ENCODE assay signal across 11 mouse cellular contexts in the genomic region with DNA sequence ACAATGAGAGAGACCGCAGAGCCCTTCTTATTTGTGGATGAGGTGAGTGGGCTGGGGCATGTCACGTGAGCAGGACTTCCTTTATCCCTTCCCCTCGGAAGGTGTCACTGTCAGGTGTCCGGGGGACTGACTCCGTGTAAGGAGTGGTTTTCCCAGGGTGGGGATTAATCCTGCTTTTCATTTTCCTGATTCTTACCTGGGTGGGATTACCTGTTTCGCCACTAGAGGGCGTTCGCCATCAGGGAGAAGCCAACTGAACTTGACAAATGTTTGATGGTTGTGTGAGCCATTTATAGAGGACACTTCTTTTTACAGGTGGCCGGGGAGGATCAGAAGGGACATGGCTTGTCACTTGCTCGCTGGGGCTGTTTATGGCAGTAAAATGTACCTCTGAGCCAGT.
DNase-seq lines count a peak whose midpoint lies in the region; ATAC-seq and TF ChIP-seq lines count a peak whose summit lies in the region.
"Had no signal": no experiment of that assay in that cellular context is flagged by ENCODE, and none has a peak within 500 bp of the region (broad histone marks: within the 10 kb centered on the region; RNA-seq: fewer than 3 reads in every experiment).

No protein-coding gene starts in this region.

- WGBS in heart, embryonic 11.5 days (ENCODE audit: insufficient replicate concordance), result 56% methylated on average over 10 of the region's 10 CpGs

- TF ChIP-seq CTCF in layer of hippocampus, adult 2 months (conservative IDR thresholded peaks at IDR 0.05), result peak; percentile 66

- DNase-seq in layer of hippocampus, adult 2 months (ENCODE audit: low spot score in 2 of 2), result no peak
- no peak for DNase-seq in layer of hippocampus, adult 9-10 months (ENCODE audit: low spot score)
- DNase-seq in B cell, adult 2 months, result peak; percentile 46 to 51
- DNase-seq in ES-CJ7 (ENCODE audit: low read depth, low spot score), result peak; percentile 63
- no peak for DNase-seq in adrenal gland, postnatal 36 days
- DNase-seq: kidney, postnatal 10 days; right cerebral cortex, adult 18-20 months had no signal

- ATAC-seq in megakaryocyte-erythroid progenitor cell, adult 5-6 weeks (replicated peaks; ENCODE audit: low FRiP score, low TSS enrichment, poor library complexity, severe bottlenecking), result 0 out of 2 replicates have a peak, but pooled peaks have one; percentile 42
- no peak for ATAC-seq in heart, embryonic 11.5 days (replicated peaks; ENCODE audit: insufficient number of reproducible peaks, low FRiP score, low TSS enrichment)

- no peak overlapping the region for H3K27ac ChIP-seq in layer of hippocampus, adult 2 months
- H3K27ac ChIP-seq in heart, embryonic 11.5 days (ENCODE audit: low read depth, low read length), result no peak overlapping the region
- H3K27ac ChIP-seq: heart, embryonic 15.5 days; liver, embryonic 15.5 days had no signal

- H3K27me3 ChIP-seq in heart, embryonic 11.5 days (ENCODE audit: control insufficient read depth, insufficient read depth, low read length), result no peaks in the 10 kb centered on the region
- H3K27me3 ChIP-seq: heart, embryonic 15.5 days; liver, embryonic 15.5 days had no signal

- H3K36me3 ChIP-seq in heart, embryonic 11.5 days (ENCODE audit: control insufficient read depth, insufficient read depth, low read length), result no peaks in the 10 kb centered on the region
- H3K36me3 ChIP-seq: heart, embryonic 15.5 days; liver, embryonic 15.5 days had no signal

- no peaks in the 10 kb centered on the region for H3K4me1 ChIP-seq in heart, embryonic 11.5 days (ENCODE audit: control insufficient read depth, insufficient read depth, low read length)
- H3K4me1 ChIP-seq: heart, embryonic 15.5 days; liver, embryonic 15.5 days had no signal

- H3K9me3 ChIP-seq in heart, embryonic 11.5 days (replicated peaks; ENCODE audit: control insufficient read depth, low read length), result no peaks in the 10 kb centered on the region; the same call in 1 of the 2 replicates
- H3K9me3 ChIP-seq: heart, embryonic 15.5 days; liver, embryonic 15.5 days had no signal

- H3K9ac ChIP-seq in heart, embryonic 11.5 days (ENCODE audit: low read depth, low read length), result no peak overlapping the region
- H3K9ac ChIP-seq: heart, embryonic 15.5 days; liver, embryonic 15.5 days had no signal

- H3K4me3 ChIP-seq in layer of hippocampus, adult 2 months, result no peak overlapping the region
- H3K4me3 ChIP-seq in heart, embryonic 11.5 days (ENCODE audit: low read depth, low read length), result no peak overlapping the region
- H3K4me3 ChIP-seq: heart, embryonic 15.5 days; liver, embryonic 15.5 days had no signal

- H3K4me2 ChIP-seq in heart, embryonic 11.5 days, result no peak overlapping the region
- H3K4me2 ChIP-seq: heart, embryonic 15.5 days; liver, embryonic 15.5 days had no signal

Comparison
In these comparisons a context has a peak if more than half of its experiments do, and no peak if none do; other contexts are left out.
1. DNase-seq: peak in B cell, adult 2 months (2 of 2) and ES-CJ7 (single experiment); none in layer of hippocampus, adult 2 months (0 of 2), layer of hippocampus, adult 9-10 months (single experiment) and adrenal gland, postnatal 36 days (0 of 2).